Mouse (Mus musculus) hindbrain, embryonic 11.5 days (tissue): ENCODE data around the gene Pik3c2b. TPM values are rescaled to one million over a fixed set of nuclear protein-coding genes. Genes with fewer than 3 reads are reported as not detected.

Experiments used
- polyA plus RNA-seq: library from polyadenylated mRNA; unstranded; fragments of >200 nt; fragmentation: Nextera tagmentation; extraction: Ambion mirVana; gene quantifications from 2 replicates; pipeline ENCODE4 v1.2.1, GENCODE M21; 2014

Gene Pik3c2b
- polyA plus RNA-seq, 1 experiment from 2014 or later: 21.2 TPM

Other genes starting within 250 kb of the Pik3c2b start
- 6.2 and 7.2 TPM in 2 replicates for gene Lrrn2, start 165.4 kb upstream of the Pik3c2b start, polyA plus RNA-seq
- gene Mdm4, start 15.1 kb upstream of the Pik3c2b start, polyA plus RNA-seq: 36.6 and 61.7 TPM in 2 replicates
- 37.8 and 48.7 TPM in 2 replicates for gene Ppp1r15b, start 85.5 kb downstream of the Pik3c2b start, polyA plus RNA-seq
- 14.6 and 22.1 TPM in 2 replicates for gene Plekha6, start 118.5 kb downstream of the Pik3c2b start, polyA plus RNA-seq